Mouse (Mus musculus) fibroblast of lung, adult 2 months (primary cell): Measurements from ENCODE around the gene Upk3b.
A peak's percentile ranks its signal among the peaks of the same experiment; 100 is the strongest.
"Not testable (repeated sequence)": the region's sequence is repeated elsewhere in the genome, so short reads cannot be mapped to it uniquely, and the experiment has no call there.

Experiments
- DNase-seq: peaks from one replicate; pipeline ENCODE4 v3.0.0-alpha.2; 2011; ENCODE audit warnings: low read depth

The Upk3b gene

GRCm38 (mm10) chr5:136035285-136035684 is 3.0 kb upstream of the Upk3b start:
- DNase-seq: no peak

- no peak for DNase-seq
These were observed 1.6 kb upstream of the Upk3b start for GRCm38 (mm10) chr5:136036667-136037066.

GRCm38 (mm10) chr5:136040210-136040609 is 1.9 kb downstream of the Upk3b start:
- DNase-seq: no peak

GRCm38 (mm10) chr5:136041260-136041659 is 3.0 kb downstream of the Upk3b start:
- no peak for DNase-seq

GRCm38 (mm10) chr5:136041666-136042065 is 3.4 kb downstream of the Upk3b start:
- DNase-seq: no peak

GRCm38 (mm10) chr5:136044865-136045264 is 6.6 kb downstream of the Upk3b start:
- DNase-seq: no peak

- no peak for DNase-seq
These were observed 7.1 kb downstream of the Upk3b start for GRCm38 (mm10) chr5:136045408-136045807.

- no peak for DNase-seq
These were observed 7.7 kb downstream of the Upk3b start for GRCm38 (mm10) chr5:136045987-136046386.

GRCm38 (mm10) chr5:136048541-136048940 is 10.2 kb downstream of the Upk3b start:
- not testable (repeated sequence) for DNase-seq

GRCm38 (mm10) chr5:136049926-136050325 is 11.6 kb downstream of the Upk3b start:
- no peak for DNase-seq

- DNase-seq: peak; percentile 79
These were observed 13.2 kb downstream of the Upk3b start for GRCm38 (mm10) chr5:136051231-136052085.

- DNase-seq: peak; percentile 65
These were observed 14.8 kb downstream of the Upk3b start for GRCm38 (mm10) chr5:136052861-136053655.

- DNase-seq: no peak
These were observed 16.2 kb downstream of the Upk3b start, which contains the start of gene Upk3bl for GRCm38 (mm10) chr5:136054301-136055077. Gene Upk3bl, plus strand, starts transcription at chr5:136054492.

- DNase-seq: no peak
These were observed 17.8 kb downstream of the Upk3b start for GRCm38 (mm10) chr5:136056062-136056461.

GRCm38 (mm10) chr5:136057085-136057484 is 18.8 kb downstream of the Upk3b start:
- DNase-seq: no peak

GRCm38 (mm10) chr5:136061567-136061966 is 23.3 kb downstream of the Upk3b start:
- DNase-seq: no peak

GRCm38 (mm10) chr5:136063920-136064319 is 25.6 kb downstream of the Upk3b start:
- no peak for DNase-seq

- not testable (repeated sequence) for DNase-seq
These were observed 28.3 kb downstream of the Upk3b start for GRCm38 (mm10) chr5:136066404-136067148.

- DNase-seq: no peak
These were observed 31.1 kb downstream of the Upk3b start for GRCm38 (mm10) chr5:136069411-136069810.

- DNase-seq: no peak
These were observed 34.8 kb downstream of the Upk3b start for GRCm38 (mm10) chr5:136073051-136073450.

- no peak for DNase-seq
These were observed 35.2 kb downstream of the Upk3b start for GRCm38 (mm10) chr5:136073526-136073925.
